Mouse (Mus musculus): ENCODE data around the gene Camk2d. TPM values are rescaled to one million over a fixed set of nuclear protein-coding genes. Genes with fewer than 3 reads are reported as not detected.

Gene Camk2d
- 84.6 and 88.5 TPM in 2 replicates for polyA plus RNA-seq (2012; rRNA removed)

DNA sequence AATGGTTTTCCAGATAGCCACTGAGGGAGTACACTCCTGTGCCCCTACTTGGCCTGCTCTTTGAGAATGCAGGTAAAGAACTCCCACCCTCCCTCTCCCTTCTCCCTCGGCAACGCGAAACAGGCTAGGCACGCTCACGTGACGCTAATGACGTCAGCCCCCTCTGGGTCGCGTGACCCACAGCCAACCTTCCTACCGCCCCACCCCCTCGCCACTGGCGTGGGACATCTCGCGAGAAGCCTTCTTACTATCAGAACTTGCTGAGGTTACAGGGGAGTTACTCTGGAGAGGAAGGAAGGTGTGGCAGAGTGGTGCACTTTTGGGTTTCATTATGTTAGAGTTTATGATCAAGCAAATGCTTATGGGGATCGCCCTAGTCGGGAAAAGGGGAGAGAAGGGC, at the start of gene Camk2d:
Gene Camk2d (plus strand): TSS at position 217 of the 400 bp plus-strand sequence.
- DNase-seq (ENCODE audit: low read depth), result peak; percentile 42

DNA sequence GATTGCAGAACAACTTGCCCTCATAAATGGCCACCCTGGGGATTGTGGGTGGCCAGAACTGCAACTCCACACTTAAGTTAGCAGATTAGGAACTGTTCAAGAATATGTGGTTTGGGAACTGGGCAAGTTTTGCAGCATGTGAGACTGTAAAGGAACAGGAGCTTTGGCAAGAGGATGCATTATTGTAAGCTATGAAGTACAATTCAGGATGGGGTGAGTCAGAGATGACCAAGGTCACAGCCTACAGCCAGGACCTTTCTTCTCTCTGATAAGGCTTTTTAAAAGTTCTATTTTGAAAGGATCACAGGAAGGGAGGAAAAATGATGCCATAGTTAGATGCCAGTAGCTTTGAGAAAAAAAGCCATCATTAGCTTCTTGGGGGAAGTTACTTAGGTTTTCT, 48.2 kb upstream of the Camk2d start:
- no peak for DNase-seq (ENCODE audit: low read depth)

- no peak for DNase-seq (ENCODE audit: low read depth)
Measured at GRCm38 (mm10) chr3:126563646-126564045, 32.5 kb upstream of the Camk2d start.

DNA sequence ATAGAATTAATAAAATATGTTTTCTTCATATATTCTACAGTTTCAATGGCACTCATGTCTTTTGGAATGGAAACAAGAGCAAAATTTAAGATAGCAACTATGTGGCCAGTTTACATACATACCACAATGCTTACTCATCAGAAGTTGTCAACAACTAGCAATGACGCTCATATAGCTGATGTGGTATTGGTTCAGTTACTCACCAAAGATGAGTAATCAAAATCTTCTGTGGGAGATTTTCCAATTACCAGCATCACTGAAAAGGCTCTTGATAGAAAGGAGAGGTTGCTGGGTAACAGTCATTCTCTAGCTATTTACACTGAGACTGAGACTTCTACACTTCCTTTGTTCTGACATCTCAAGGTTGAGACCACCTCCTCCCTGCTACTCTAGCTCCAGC, 25.5 kb upstream of the Camk2d start:
- DNase-seq (ENCODE audit: low read depth), result no peak

GRCm38 (mm10) chr3:126572915-126573314, 23.2 kb upstream of the Camk2d start:
- no peak for DNase-seq (ENCODE audit: low read depth)

DNA sequence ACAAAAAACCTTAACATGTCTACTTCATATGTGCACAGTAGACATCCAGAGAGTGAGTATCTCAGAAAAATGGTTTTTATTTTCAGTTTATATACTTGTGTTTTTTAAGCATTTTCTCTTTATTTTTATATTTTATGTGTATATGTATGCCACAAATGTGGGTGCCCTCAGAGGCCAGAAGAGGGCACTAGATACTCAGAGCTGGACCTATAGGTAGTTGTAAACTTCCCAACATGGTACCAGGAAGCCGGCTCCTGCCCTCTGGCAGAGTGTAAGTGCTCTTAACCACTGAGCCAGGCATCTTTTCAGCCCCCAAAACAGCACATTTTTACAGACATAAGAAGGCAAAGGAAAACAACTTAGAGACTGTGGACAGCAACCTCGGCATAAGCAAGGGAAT, 20.2 kb upstream of the Camk2d start:
- DNase-seq (ENCODE audit: low read depth), result no peak

- no peak for DNase-seq (ENCODE audit: low read depth)
Measured at GRCm38 (mm10) chr3:126586134-126586533, 10.0 kb upstream of the Camk2d start.

GRCm38 (mm10) chr3:126587477-126587876, 8.6 kb upstream of the Camk2d start:
- DNase-seq (ENCODE audit: low read depth), result peak; percentile 45

DNA sequence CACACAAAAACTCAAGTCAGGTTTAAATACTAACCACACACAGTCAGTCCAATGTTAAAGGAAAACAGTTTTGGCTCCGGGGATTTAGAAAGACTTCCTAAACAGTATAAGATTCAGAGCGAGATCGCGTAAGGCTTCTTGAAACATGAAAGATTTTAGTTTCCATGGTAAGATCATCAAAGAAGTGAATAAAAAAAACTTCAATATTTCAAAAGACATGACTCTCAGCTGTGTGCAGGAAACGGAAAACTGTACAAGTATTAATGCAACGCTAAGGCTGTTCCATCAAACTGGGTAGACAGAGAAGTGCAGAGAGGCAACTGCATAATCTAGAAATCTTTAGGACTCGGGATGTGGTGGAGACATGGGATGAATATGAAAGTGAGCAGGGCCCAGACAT, 6.5 kb upstream of the Camk2d start:
- DNase-seq (ENCODE audit: low read depth), result no peak

- DNase-seq (ENCODE audit: low read depth), result no peak
Measured at GRCm38 (mm10) chr3:126595456-126595855, 646 bp upstream of the Camk2d start.

GRCm38 (mm10) chr3:126596491-126597160, 524 bp downstream of the Camk2d start:
- DNase-seq (ENCODE audit: low read depth), result no peak

DNA sequence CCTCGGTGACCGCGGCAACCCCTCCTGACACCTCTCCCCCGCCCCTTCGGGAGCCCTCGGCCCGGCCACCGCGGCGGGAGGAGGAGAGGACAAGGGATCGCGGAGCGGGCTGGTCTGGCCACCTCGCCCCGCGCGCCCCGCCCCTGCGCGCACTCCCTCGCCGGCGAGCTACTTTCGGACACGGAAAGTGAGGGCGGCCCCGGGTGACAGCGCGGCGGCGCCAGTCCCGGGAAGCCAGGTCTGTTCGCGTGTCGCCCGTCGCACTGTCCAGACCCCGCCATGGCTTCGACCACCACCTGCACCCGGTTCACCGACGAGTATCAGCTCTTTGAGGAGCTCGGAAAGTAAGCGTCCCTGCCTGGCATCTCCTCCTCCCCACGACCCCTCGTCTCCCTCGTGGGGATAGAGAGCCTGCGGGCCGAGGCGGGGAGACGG, 1.1 kb downstream of the Camk2d start:
- no peak for DNase-seq (ENCODE audit: low read depth)

- no peak for DNase-seq (ENCODE audit: low read depth)
Measured at GRCm38 (mm10) chr3:126597596-126598328, 1.7 kb downstream of the Camk2d start.

DNA sequence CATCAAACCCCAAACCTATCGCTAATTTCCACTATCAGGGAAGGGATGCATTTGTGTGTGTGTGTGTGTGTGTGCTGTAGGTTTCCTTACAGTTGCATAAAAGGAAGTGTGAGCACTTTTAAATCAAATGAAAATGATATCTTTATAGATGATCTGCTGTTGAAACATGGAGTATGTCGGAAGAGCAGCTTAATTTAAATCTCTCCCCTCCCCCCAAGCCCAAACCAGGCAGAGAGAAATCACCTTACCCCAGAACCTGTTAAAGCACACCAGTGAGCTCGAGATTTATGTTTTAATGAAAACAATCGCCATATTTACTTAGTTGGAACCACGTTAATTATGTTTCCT, 2.2 kb downstream of the Camk2d start:
- DNase-seq (ENCODE audit: low read depth), result no peak

- DNase-seq (ENCODE audit: low read depth), result no peak
Measured at GRCm38 (mm10) chr3:126598881-126599280, 2.8 kb downstream of the Camk2d start.

GRCm38 (mm10) chr3:126599335-126599734, 3.2 kb downstream of the Camk2d start:
- DNase-seq (ENCODE audit: low read depth), result no peak

GRCm38 (mm10) chr3:126599936-126600335, 3.8 kb downstream of the Camk2d start:
- no peak for DNase-seq (ENCODE audit: low read depth)

GRCm38 (mm10) chr3:126602772-126603171, 6.7 kb downstream of the Camk2d start:
- no peak for DNase-seq (ENCODE audit: low read depth)

DNA sequence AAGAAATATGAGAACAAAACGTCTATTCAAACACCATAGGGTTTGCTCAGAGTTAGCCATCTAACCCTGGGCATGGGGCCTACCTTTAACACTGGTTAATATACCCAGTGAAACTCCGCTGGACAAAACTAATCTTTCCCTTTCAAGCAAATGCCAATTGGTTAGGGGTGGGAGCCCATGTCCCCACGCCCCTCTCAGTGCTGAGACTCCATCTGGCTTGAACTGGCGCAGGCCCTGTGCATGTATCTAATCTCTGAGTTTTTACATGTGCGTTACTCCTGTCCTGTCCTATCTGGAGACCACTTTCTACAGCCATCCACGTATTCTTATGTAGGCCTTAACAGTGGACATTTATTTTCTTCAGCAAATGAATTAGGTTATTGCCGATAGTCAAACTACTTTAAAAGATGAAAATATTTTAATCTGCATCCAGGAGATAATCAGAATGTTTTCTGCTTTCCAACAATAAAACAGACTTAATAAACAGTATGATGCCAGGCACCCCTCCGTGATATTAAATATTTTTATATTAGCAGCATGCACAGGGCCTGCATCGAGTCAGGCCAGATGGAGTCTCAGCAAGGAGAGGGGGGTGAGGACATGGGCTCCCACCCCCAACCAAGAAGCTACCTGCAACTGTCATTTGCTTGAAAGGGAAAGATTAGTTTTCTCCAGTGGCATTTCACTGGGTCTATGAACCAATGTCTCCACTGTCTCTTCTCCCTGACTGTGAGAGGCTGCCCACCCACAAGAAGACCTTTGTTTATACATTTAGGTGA, 8.7 kb downstream of the Camk2d start:
- no peak for DNase-seq (ENCODE audit: low read depth)

DNA sequence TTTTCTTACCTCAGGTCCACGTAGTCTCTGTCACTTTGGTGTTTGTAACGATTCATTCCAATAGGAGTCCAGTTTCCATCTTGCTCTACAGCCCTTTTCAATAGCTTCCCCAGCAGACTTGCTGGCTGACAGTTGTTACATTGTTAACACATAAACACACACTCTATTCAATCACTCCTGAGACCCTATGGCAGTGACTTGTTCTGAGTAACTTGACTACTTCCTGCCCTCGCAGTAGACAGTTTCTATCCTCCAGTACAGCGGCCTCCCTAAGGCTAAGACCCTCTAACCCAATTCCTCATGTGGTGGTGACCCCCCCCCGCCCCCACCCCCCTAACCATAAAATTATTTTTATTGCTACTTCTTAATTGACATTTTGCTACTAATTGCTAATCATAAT, 13.2 kb downstream of the Camk2d start:
- DNase-seq (ENCODE audit: low read depth), result no peak

GRCm38 (mm10) chr3:126609795-126610451, 13.8 kb downstream of the Camk2d start:
- no peak for DNase-seq (ENCODE audit: low read depth)

DNA sequence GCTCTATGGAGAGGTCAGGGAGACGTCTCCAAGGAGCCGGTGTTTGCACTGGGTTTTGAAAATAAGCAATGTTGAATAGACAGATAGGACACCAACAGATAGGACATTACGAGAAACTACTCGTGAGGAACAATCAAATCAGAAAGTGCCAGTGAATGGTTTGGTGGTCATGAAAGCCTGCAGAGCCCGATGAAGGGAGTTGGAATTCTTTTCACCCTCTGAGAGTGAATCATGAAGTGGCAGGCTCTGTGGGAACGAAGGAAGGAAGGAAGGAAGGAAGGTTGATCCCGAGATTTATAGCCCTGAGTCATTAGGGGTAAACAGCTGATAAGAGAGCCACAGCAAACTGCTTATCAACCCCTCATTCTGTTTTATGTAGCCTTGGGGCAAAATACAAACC, 15.5 kb downstream of the Camk2d start:
- DNase-seq (ENCODE audit: low read depth), result no peak

Data from gonadal fat pad, adult 2 months (tissue).